Mouse (Mus musculus): ENCODE measurements around the gene Cubn.

GRCm38 (mm10) chr2:13539860-13540259 is 48.2 kb upstream of the Cubn start:
- no peak for TF ChIP-seq CTCF (IDR thresholded peaks at IDR 0.05; ENCODE audit: insufficient read depth, low read length)
- TF ChIP-seq POLR2A (IDR thresholded peaks at IDR 0.05; ENCODE audit: borderline replicate concordance, extremely low read depth, low read depth, low read length), result no peak
